Mouse (Mus musculus) adipose tissue, adult 10 weeks (tissue): ENCODE data around the gene Chrnb4. TPM values are rescaled to one million over a fixed set of nuclear protein-coding genes. Genes with fewer than 3 reads are reported as not detected.

Experiments
- polyA plus RNA-seq: library from polyadenylated mRNA; stranded (reverse); fragments of 350-450 nt; fragmentation: Illumina TruSeq; extraction: RNeasy Lipid Tissue Mini Kit (QIAGEN cat#74804); gene quantifications from one replicate; pipeline ENCODE4 v1.2.3, GENCODE M21; 2014; ENCODE audit warnings: low read depth, low replicate concordance

The Chrnb4 gene
- polyA plus RNA-seq: not detected

GRCm38 (mm10) chr9:55048211-55048880, at the start of gene Chrnb4:
TSS of gene Chrnb4 (minus strand) at chr9:55048779.

GRCm38 (mm10) chr9:55026275-55026663, 22.3 kb downstream of the Chrnb4 start, which contains the start of gene Chrna3:
TSS of gene Chrna3 (minus strand) at chr9:55026562.

GRCm38 (mm10) chr9:54980674-54981073, 67.9 kb downstream of the Chrnb4 start, which contains the start of gene Chrna5:
TSS of gene Chrna5 (plus strand) at chr9:54980880.

Other genes starting within 250 kb of the Chrnb4 start
- gene Ireb2, start 185.0 kb downstream of the Chrnb4 start, polyA plus RNA-seq: 28.2 TPM
- 3.2 TPM for gene Hykk, start 131.5 kb downstream of the Chrnb4 start, polyA plus RNA-seq
- gene Psma4, start 98.0 kb downstream of the Chrnb4 start, polyA plus RNA-seq: 138 TPM
- gene AY074887, start 97.8 kb downstream of the Chrnb4 start, polyA plus RNA-seq: not detected
- gene Chrna5, start 67.9 kb downstream of the Chrnb4 start, polyA plus RNA-seq: 0.43 TPM
- not detected for gene Chrna3, start 22.2 kb downstream of the Chrnb4 start, polyA plus RNA-seq
- gene Ube2q2, start 100.1 kb upstream of the Chrnb4 start, polyA plus RNA-seq: 44.8 TPM
- gene Fbxo22, start 160.1 kb upstream of the Chrnb4 start, polyA plus RNA-seq: 36.1 TPM